Mouse (Mus musculus): ENCODE results near the gene Plekhm1.
A peak's percentile ranks its signal among the peaks of the same experiment; 100 is the strongest.
"Not testable (repeated sequence)": the region's sequence is repeated elsewhere in the genome, so short reads cannot be mapped to it uniquely, and the experiment has no call there.

The Plekhm1 gene

GRCm38 (mm10) chr11:103411981-103412949, at the start of gene Plekhm1:
Plekhm1 (minus strand) TSS chr11:103412687.
- DNase-seq: peak; percentile 94

GRCm38 (mm10) chr11:103451105-103451504, 38.6 kb upstream of the Plekhm1 start:
- DNase-seq: not testable (repeated sequence)

DNA sequence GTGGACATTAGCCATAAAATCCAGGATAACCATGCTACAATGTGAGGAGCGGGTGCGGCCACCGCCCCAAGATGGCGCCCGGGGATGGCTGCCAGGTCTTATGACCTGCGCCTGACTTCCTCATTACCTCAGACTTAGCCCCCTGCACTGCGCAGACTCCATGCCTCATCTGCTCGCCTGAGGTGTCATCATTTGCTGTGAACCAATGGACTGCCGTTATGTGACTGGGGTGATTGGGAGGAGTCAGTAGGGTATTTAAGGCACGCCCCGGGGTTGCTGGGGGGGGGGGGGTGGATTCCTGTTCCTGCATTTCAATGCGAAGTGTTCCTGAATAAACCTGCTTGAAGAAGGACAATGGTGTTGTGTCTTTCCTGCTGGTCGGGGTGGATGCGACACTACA, 37.2 kb upstream of the Plekhm1 start:
- not testable (repeated sequence) for DNase-seq

DNA sequence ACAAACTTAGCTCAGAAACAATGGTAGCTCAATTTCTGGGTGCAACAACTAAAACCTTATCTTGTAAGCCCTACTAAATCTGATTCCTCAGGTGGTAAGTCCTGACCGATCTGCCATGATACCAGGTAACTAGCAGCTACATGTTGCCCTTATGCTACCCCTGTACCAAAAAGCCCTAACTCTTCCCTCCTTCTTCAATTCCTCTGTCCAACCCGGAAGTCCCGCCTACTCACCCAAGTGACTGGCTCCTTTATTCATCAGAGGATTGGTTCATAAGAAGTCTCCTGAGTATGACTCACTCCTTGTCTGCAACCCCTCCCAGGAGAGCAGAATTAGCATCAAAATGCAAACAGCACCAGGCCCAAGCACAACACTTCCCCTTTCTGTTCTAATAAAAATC, 31.2 kb upstream of the Plekhm1 start:
- no peak for DNase-seq

DNA sequence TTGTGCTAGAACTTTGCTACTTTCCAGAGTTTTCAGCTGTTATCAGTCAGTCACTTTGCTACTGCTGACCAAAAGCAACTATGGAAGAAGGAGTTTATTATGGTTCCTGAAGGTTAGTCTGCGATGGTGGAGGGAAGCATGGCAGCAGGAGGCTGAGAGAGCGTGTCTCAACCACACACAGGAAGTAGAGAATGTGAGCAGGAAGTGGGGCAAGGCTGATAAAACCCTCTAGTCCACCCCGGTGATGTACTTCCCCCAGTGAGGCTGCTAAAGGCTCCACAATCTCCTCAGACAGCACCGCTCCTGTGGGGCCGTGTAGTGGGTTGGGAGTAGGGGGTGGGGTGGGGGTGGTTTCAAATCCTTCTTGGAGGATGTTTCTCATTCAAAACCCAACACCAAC, 23.8 kb upstream of the Plekhm1 start:
- DNase-seq: no peak

DNA sequence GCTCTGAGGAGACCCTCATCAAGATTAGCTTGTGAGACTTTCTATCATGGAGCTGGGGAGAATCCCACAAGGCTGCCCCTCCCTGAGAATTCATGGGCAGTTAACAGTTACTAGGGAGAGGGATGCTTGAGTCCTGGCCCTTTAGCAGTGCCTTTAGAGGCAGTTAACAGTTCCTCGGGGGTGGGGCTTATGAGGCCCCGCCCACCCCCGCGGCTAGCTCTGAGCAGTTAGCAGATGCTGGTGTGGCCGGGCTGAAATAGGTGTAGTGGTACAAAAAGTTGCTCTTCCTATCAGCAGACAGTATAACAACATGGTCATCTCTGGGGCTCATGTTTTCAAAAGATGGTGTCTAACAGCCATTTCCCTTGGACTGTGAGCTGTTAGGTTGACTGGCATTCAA, 12.5 kb upstream of the Plekhm1 start:
- DNase-seq: no peak

GRCm38 (mm10) chr11:103419667-103420066, 7.2 kb upstream of the Plekhm1 start:
- DNase-seq: no peak

DNA sequence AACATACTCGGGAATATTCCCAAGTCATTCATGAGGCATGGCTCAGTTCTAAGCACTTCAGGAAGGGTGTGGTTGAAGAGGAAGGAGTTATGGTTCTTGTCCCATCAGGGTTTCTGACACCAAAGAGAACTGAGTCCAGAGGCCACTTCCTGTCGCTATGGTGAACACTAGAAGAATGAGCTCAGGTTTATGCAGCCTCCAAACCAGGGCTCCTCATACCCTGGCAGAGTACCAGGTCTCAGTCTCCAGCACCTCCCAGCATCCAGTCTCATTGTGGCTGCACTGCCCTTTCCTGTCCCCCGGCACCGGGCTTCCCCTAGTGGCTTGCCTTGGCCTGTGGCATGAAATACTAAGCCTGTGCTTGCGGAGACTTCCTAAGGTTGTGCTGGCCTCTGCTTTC, 6.7 kb upstream of the Plekhm1 start:
- DNase-seq: no peak

GRCm38 (mm10) chr11:103413516-103413915, 1.0 kb upstream of the Plekhm1 start:
- DNase-seq: no peak

DNA sequence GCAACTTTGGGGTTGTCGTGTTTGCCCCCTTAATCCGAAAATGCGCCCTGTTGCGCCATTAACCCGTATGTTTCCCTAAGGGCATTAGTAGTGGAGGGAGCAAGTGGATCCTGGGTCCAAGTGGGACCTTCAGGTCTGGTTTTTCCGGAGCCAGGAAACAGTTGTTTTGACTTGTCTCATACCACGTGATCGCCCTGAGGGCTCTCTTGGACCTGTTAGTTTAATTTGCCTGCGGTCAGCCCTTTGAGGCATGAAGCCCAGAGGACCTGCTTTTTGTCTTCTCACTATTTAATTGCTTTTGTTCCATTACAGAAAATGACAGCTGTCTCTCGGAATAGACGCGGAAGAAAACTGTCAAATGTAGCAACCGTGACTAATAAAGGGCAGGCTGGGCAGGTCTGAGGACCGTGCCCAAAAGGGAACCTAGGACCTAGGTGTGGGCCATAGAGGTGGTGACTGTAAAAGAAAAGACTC, 500 bp upstream of the Plekhm1 start:
- DNase-seq: no peak

GRCm38 (mm10) chr11:103411301-103411700, 1.2 kb downstream of the Plekhm1 start:
- DNase-seq: no peak

DNA sequence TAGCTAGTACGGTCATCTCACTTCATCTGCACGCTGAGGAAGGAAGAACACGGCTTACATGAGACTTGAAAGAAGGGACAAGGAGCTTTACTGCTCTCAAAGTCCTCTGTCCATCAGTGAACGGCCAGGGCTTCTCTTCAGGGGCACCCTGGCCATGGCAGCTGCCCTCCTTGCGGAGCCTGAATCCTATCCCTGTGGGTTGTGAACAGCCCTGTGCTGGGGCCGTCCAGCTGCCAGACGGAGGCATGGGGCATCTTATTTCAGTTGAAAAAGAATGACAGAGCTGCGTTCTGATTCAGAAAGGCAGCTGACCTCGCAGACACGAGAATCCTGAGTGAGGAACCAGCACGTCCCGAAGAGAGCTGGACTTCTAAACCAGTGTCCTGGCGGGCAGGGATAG, 3.6 kb downstream of the Plekhm1 start:
- DNase-seq: no peak

DNA sequence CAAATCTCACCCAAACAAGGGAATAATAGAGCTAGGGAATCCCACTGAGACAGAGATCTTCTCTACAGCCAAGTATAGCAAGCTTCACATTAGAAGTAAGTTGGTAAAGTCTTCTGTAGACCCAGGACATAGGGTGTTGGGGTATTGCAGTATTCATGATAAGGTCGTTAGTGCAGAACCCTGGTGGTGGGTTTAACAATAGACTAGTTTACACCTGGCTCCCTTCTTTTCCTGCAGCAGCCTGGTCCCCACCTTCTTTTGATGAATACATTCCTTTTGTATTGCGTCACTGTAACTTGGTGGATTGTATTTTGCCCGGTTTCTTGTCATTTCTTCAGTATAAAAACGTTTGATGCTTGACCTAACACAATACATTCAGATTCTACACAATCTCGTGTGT, 5.4 kb downstream of the Plekhm1 start:
- DNase-seq: not testable (repeated sequence)

DNA sequence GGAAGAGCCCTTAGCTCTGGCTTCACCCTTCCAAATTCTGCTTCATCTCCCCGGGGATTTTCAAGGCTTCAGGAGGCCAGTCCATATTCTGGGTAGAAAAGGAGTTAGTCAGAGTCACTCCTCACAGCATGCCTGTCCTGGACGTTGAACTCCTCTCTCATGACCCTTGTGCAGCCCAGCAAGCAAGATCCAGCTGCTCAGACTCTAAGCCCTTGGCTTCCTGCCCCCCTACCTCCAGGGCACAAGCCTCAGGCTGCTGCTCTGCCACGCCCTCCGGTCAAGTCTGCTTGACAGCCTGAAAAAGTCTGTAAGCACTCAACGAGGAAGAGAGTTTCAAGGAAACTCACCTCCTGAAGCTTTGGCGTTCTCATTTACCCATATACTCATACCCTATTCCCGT, 5.9 kb downstream of the Plekhm1 start:
- no peak for DNase-seq

GRCm38 (mm10) chr11:103405814-103406213, 6.7 kb downstream of the Plekhm1 start:
- no peak for DNase-seq

DNA sequence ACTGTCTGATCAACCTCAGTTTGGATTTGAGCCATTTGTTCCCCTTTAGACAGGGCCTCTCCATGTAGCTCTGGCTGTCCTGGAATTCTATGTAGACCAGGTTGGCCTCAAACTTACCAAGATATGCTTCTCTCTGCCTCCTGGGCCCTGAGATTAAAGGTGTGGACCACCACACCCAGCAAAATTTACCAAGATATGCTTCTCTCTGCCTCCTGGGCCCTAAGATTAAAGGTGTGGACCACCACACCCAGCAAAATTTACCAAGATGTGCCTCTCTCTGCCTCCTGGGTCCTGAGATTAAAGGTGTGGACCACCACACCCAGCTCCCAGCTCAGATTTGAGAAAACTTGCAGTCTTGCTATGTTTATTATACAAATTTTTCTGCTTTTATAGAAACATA, 7.9 kb downstream of the Plekhm1 start:
- DNase-seq: no peak

GRCm38 (mm10) chr11:103403776-103404175, 8.7 kb downstream of the Plekhm1 start:
- DNase-seq: no peak

DNA sequence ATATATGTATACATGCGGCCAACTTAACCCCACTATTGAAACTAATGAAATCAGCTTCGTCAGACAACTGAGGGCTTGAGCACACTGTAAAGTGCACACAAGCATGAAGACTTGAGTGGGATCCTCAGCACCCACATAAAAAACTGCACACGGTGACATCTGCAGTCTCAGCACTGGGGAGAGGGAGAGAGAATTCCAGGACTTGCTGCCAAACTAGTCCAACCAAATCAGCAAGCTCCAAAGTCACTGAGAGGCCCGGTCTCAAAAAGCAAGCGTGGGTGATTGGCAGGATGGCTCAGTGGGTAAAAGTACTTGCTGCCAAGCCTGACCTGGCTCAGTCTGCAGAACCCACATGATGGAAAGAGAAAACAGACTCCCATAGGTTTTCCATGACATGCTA, 9.7 kb downstream of the Plekhm1 start:
- DNase-seq: no peak

- peak; percentile 44 for DNase-seq
These were observed 10.3 kb downstream of the Plekhm1 start for GRCm38 (mm10) chr11:103402198-103402597.

- no peak for DNase-seq
These were observed 12.5 kb downstream of the Plekhm1 start for GRCm38 (mm10) chr11:103399986-103400385.

GRCm38 (mm10) chr11:103399050-103399449, 13.4 kb downstream of the Plekhm1 start:
- no peak for DNase-seq

DNA sequence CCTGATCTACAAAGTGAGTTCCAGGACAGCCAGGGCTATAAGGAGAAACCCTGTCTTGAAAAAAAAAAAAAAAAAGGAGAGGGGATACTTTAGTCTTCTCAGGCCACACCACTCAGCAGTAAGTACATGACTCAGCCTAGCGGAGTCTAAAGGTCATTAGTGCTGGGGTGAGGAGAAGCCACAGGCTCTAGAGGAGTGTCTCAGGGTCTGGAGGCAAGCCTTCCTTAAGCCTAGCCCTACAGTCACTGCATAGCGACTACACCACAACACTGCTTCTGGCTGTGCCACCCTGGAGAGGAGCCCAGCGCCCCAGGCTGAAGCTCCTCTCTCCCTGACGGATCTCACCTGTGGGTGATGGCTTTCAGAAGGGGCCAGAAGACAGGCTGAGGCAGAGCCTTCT, 15.8 kb downstream of the Plekhm1 start:
- no peak for DNase-seq

DNA sequence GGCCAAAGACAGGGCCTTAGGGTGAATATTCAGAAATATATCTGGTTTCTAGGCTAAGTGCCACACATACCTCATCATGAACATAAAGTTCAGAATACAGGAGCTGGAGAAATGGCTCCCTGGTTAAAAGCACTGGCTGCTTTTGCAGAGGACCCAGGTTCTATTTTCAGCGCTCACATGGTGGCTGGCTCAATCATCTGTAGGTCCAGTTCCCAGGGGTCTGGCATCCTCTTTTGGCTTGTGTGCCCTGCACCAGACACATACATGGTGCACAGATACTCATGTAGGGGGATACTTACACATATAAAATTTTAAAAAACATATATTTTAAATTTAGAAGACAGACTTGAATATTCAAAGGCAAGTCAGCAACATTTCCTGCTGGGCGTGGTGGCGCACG, 16.3 kb downstream of the Plekhm1 start:
- DNase-seq: no peak

DNA sequence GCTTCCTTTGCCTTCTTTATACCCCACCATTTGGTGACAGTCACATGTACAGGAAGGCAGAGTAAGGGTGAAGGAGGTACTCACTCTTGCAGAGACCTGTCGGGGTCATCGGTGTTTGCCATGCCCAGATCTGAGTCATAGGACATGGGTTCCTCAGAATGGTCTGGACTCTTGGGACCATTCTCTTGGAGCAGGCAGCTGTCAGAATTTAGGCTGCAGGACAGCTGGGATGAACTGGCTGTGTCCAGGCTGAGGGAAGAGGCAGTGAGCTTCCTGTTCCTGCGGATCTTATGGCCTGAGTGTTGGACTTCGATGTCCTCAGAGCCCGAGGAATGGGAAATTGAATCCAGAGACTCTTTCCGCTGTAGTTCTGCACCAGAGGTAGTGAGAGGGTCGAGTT, 17.9 kb downstream of the Plekhm1 start:
- no peak for DNase-seq

DNA sequence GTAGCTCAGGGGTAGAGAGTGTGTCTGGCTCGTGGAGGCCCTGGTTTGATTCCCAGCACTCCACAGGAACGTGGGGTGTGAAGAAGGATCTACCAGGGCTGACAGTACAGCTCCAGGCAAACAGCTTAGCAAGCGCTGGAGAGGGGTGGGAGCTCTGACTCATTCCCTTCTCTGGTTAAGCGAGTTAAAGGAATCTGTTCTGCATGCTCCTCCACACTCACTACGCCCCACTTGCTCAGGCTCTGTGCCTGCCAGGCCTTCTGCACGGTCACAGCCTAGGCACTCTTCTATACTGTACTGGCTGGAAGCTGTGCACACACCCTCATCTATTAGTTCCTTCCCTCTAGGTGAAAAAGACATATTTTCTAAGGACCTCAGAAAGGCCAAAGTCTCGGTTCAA, 18.5 kb downstream of the Plekhm1 start:
- no peak for DNase-seq
